In the genomic region with DNA sequence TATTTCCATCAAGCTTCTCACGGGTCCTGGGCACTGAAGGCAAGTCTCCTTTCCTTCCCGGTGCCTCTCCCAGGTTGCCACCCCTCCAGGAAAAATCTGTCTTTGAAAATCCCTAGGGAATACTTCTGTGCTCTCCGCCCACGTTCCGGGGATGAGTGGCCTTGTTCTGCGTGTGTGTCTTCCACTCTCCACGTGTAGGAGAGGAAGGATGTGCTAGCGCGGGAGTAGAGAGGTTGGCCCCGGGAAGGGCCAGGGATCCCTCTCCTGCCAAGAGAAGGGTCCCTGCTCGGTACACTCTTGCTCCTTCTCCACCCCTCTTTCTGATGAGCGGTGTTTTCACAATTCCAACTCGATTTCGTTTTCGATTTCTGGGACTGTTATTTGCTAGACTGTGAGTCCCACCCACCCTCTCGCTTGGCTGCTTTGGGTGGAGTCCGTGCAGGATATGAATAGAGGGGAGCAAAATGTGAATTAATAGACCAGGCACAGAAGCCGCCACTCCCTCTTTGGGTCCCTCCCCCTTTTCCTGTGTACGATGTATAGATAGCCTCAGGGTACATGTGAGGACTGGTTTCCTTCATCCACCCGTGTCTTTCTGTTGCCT, we compare ENCODE assay signal across 7 mouse cellular contexts. TPM values are rescaled to one million over a fixed set of nuclear protein-coding genes. Genes with fewer than 3 reads are reported as not detected.
DNase-seq lines count a peak whose midpoint lies in the region; ATAC-seq lines count a peak whose summit lies in the region.

No protein-coding gene starts in this region.

- H3K27ac ChIP-seq in intestine, embryonic 16.5 days (ENCODE audit: low read length), result peak overlapping the region; percentile 32
- no peak overlapping the region for H3K27ac ChIP-seq in limb, embryonic 11.5 days (replicated peaks; ENCODE audit: low read depth, low read length)
- H3K27ac ChIP-seq in midbrain, embryonic 12.5 days (replicated peaks), result peak overlapping the region; percentile 47

- peak overlapping the region; percentile 56 for H3K4me3 ChIP-seq in intestine, embryonic 16.5 days (ENCODE audit: low read length)
- peak overlapping the region; percentile 46 for H3K4me3 ChIP-seq in limb, embryonic 11.5 days (ENCODE audit: low read depth, low read length)
- H3K4me3 ChIP-seq in midbrain, embryonic 12.5 days, result peak overlapping the region; percentile 52

- peak overlapping the region; percentile 67 for H3K9ac ChIP-seq in intestine, embryonic 16.5 days (ENCODE audit: low read depth, low read length)
- H3K9ac ChIP-seq in limb, embryonic 11.5 days (ENCODE audit: low read length), result peak overlapping the region; percentile 34
- H3K9ac ChIP-seq in midbrain, embryonic 12.5 days (replicated peaks), result peak overlapping the region; percentile 45

- H3K9me3 ChIP-seq in intestine, embryonic 16.5 days (ENCODE audit: control insufficient read depth, low read length), result no peaks in the 10 kb centered on the region
- no peaks in the 10 kb centered on the region for H3K9me3 ChIP-seq in limb, embryonic 11.5 days (ENCODE audit: control insufficient read depth, low read length)
- H3K9me3 ChIP-seq in midbrain, embryonic 12.5 days, result no peaks in the 10 kb centered on the region

- peak; percentile 66 for DNase-seq in R1 (ENCODE audit: low read depth, low spot score)
- peak; percentile 58 for DNase-seq in embryo, embryonic 11 days
- DNase-seq in gastrocnemius, postnatal 25 days, result peak; percentile 29
- peak; percentile 65 for DNase-seq in limb, embryonic 11.5 days (ENCODE audit: low spot score)
- DNase-seq in spleen, adult 18-20 months, result peak; percentile 57 to 66

- ATAC-seq in intestine, embryonic 16.5 days, result peak; percentile 19
- ATAC-seq in limb, embryonic 11.5 days (ENCODE audit: insufficient number of reproducible peaks, low FRiP score, low TSS enrichment, low read depth), result no peak
- no peak for ATAC-seq in midbrain, embryonic 12.5 days (ENCODE audit: low FRiP score, low read depth)

- peak overlapping the region; percentile 54 for H3K4me2 ChIP-seq in intestine, embryonic 16.5 days (ENCODE audit: low read depth, low read length)
- H3K4me2 ChIP-seq in limb, embryonic 11.5 days (ENCODE audit: low read depth, severe bottlenecking), result peak overlapping the region; percentile 44
- H3K4me2 ChIP-seq in midbrain, embryonic 12.5 days (replicated peaks), result peak overlapping the region; percentile 55

- no peaks in the 10 kb centered on the region for H3K4me1 ChIP-seq in intestine, embryonic 16.5 days (ENCODE audit: control insufficient read depth, insufficient read depth, low read length)
- H3K4me1 ChIP-seq in limb, embryonic 11.5 days (ENCODE audit: control insufficient read depth, insufficient read depth, low read length), result no peaks in the 10 kb centered on the region
- no peaks in the 10 kb centered on the region for H3K4me1 ChIP-seq in midbrain, embryonic 12.5 days

- no peaks in the 10 kb centered on the region for H3K27me3 ChIP-seq in intestine, embryonic 16.5 days (replicated peaks; ENCODE audit: control insufficient read depth, insufficient read depth, low read length)
- no peaks in the 10 kb centered on the region for H3K27me3 ChIP-seq in limb, embryonic 11.5 days (ENCODE audit: control insufficient read depth, insufficient read depth, low read length)
- H3K27me3 ChIP-seq in midbrain, embryonic 12.5 days, result no peaks in the 10 kb centered on the region

- H3K36me3 ChIP-seq in intestine, embryonic 16.5 days (ENCODE audit: control insufficient read depth, insufficient read depth, low read length), result no peaks in the 10 kb centered on the region
- 0 out of 2 replicates have a peak, but pooled peaks cover 3% of the 10 kb centered on the region for H3K36me3 ChIP-seq in limb, embryonic 11.5 days (ENCODE audit: control insufficient read depth, insufficient read depth, low read length)
- H3K36me3 ChIP-seq in midbrain, embryonic 12.5 days, result peaks cover 5% of the 10 kb centered on the region

- WGBS in intestine, embryonic 16.5 days, result under 1% methylated on average over 20 of the region's 20 CpGs
- 1% methylated on average over 20 of the region's 20 CpGs for whole genome bisulfite sequencing in limb, embryonic 11.5 days
- WGBS in midbrain, embryonic 12.5 days, result under 1% methylated on average over 20 of the region's 20 CpGs

RNA-seq across cellular contexts. Expression of gene Brox, which starts 0.9 kb away (rescaled TPM):
- total RNA-seq in gastrocnemius, postnatal 25 days (2021), result 10 to 100 TPM; 15.5 to 18.4 TPM
- polyA plus RNA-seq in intestine, embryonic 16.5 days (2015; fragmentation: Nextera tagmentation; extraction: Ambion mirVana), result 41.8 and 42.5 TPM in 2 replicates
- 40.3 and 41.7 TPM in 2 replicates for polyA plus RNA-seq in limb, embryonic 11.5 days (2014; fragmentation: Nextera tagmentation; extraction: Ambion mirVana)
- 77.3 and 77.5 TPM in 2 replicates for polyA plus RNA-seq in midbrain, embryonic 12.5 days (2016; fragmentation: Nextera tagmentation; extraction: Ambion mirVana)

RNA-seq across cellular contexts. Expression of gene Aida, which starts 1.6 kb away (rescaled TPM):
- 10 to 100 TPM; 19.4 TPM for total RNA-seq in gastrocnemius, postnatal 25 days (2021)
- polyA plus RNA-seq in intestine, embryonic 16.5 days (2015; fragmentation: Nextera tagmentation; extraction: Ambion mirVana), result 22.6 and 23.6 TPM in 2 replicates
- 26.8 and 42.4 TPM in 2 replicates for polyA plus RNA-seq in limb, embryonic 11.5 days (2014; fragmentation: Nextera tagmentation; extraction: Ambion mirVana)
- polyA plus RNA-seq in midbrain, embryonic 12.5 days (2016; fragmentation: Nextera tagmentation; extraction: Ambion mirVana), result 68.5 and 69.6 TPM in 2 replicates
